Mouse (Mus musculus) left cerebral cortex, adult 8-10 months (tissue): ENCODE measurements around the gene Mapk6. TPM values are rescaled to one million over a fixed set of nuclear protein-coding genes. Genes with fewer than 3 reads are reported as not detected.
A peak's percentile ranks its signal among the peaks of the same experiment; 100 is the strongest.

ENCODE experiments used
- DNase-seq, 2 experiments: peaks; one replicate each; pipeline ENCODE4 v3.0.0; 2022; ENCODE audit warnings: low spot score in 2 of 2
- total RNA-seq, 4 experiments: library from RNA; stranded (reverse); gene quantifications; 2 replicates each; pipeline ENCODE4 v1.2.4; 2022

Gene Mapk6
- total RNA-seq, 4 experiments from 2014 or later: 63.2 to 79.9 (median 65.4) TPM

GRCm38 (mm10) chr9:75425796-75426391 lies 16.1 kb upstream of the Mapk6 start:
- no peak for DNase-seq

DNA sequence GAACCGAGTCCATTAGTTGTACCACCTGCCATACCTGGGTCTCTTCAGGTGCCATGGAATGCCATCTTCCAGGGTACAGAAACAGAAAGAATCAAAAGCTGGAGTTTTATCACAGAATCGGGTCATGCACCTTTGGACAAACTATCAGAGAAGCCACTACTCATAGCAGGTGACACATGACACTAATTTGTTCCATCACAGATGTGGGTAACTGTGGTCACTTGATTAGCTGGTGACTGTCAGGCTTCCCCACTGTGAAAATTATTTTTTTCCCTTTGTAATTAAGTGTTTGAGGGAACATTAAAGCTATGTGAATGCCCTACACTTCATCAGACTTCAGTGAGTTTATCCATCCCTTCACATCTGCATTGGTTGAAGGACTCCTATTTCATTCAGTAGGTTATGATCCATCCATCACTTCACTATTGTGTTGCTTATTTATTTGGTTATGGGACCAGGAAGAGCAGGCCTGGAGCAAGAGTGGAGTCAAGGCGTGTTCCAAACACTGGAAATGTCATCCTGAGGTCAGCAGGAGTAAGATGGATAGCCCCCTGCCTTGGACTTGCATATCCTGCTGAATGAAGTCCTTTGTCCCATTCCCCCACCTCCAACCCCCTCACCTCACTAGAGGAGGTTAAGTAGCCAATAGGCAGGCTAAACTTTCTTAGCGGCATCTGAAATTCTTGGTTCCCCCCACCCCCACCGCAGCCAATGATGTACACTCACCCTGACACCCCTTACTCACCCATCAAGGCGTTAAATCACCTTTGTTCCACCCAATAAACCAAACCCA lies 14.7 kb upstream of the Mapk6 start:
- DNase-seq: no peak

- DNase-seq: no peak
Observed at GRCm38 (mm10) chr9:75423683-75424082, 13.9 kb upstream of the Mapk6 start.

DNA sequence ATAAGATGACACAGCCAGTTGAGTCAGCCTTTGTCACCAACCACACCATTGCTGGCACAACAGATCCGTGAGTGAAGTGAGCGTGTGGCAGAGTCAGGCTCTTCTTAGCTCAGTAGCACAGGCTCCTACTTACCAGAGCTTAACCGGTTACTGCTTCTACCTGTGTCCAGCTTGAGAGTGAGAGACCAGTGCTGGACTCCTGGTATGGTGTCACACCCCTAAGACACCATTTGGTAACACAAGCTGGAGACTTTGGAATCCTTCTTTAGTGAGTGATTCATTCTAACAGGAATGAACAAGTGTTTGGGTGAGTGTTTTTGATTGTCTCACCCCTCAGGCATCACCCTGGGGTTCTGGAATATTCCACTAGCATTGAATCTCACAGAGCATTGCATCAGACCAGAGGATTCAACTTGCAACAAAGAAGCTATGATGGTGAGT lies 12.5 kb upstream of the Mapk6 start:
- no peak for DNase-seq

DNA sequence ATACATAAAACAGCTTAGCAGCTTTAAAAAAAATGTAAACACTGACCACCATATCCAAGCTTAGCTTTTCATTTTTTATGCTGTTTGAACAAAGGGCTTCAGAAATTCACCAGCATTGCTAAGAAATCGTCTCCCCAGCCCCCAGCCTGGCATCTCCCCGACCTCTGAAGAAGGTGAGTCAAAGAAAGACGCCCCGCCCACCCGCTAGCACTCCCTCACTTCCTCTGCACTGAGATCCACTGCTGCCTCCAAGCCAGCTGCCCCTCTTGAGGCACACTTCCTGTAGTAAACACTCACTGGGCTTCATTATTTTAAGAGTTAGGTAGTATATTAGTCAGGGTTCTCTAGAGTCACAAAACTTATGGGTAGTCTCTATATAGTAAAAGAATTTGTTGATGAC lies 4.4 kb upstream of the Mapk6 start:
- no peak for DNase-seq

GRCm38 (mm10) chr9:75413206-75413605 lies 3.4 kb upstream of the Mapk6 start:
- DNase-seq: no peak

DNA sequence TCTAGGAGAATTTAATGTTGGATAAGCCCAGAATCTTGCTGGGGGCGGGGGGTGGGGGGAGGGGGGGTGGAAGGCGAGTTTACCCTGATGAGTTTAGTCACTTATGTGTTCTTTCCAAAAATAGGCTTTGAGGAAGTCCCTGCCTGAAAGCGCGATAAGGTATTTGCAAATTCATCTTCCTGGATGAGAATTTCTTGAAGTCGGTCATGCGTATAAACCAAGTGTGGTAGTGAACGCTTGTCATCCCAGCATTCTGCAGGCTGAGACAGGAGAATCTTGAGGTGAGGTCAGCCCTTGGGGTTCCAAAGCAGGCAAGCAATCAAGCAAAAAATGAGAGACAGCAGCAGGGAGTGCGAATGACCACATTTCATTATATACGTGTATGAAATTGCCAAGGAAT lies 1.8 kb upstream of the Mapk6 start:
- no peak for DNase-seq

DNA sequence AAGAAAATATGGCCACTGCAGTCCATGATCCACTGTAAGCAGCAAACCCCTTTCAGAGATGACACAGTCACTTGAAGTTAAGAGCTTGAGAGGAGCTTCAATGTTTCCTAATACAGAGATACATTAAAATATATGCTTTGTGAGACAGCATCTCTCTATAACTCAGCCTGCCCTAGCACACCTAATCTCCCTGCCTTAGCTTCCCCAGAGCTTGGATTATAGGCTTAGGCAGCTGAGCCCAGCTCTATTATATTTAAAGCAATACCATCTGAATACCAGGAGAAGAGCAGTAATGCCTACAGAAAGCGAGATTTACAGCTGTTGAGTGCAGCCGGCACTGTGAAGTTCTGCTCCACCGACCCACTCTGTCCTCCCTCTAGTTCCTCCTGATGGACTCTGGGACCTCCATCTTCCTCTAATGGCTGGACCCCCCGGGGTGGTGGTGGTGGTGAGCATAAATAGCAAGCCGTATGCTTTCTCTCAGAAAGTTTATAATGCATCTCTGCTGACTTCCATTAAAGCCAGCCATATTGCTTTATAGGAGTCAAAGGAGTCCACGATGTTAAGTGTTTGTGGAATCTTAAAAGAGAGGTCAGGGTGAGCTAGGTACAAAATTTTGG lies 1.2 kb upstream of the Mapk6 start:
- DNase-seq: no peak

DNA sequence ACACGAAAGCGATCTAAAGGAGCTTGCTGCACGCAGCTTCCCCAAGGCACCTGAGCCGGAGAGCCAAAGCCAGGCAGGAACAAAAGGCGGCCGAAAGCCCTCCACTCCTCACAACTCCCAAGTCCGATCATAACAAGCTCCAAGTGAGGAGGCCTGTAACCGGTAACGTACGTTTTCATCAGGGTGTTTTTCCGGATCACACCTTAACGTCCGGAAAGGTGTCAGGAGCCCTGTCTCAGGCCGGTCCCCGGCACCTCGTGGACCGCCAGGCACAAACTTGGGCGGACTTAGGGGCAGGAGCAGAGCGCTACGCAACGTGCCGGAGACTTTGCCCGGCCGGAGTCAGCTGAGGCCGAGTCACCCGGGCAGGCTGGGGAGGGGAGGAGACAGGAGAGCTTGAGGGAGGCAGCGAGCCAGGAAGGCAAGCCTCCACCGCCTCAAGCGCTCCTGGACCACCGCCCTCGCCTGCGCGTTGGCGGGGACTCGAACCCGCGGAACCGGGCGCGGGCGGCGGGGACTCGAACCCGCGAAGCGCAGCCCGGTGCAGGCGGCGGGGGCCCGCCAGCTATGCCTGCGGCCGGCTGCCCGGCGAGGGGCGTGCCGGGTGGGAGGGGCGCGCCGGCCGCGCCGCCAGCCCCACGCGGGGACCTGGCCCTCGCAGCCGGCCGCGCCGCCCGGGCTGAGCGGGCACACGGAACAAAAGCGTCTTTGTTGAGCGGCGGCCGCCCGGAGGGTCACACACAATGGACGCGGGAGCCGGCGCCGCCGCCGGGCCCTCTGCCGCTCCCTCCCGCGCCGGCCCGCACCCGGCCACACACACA lies 564 bp downstream of the Mapk6 start:
- DNase-seq: peak; percentile 47 to 61

DNA sequence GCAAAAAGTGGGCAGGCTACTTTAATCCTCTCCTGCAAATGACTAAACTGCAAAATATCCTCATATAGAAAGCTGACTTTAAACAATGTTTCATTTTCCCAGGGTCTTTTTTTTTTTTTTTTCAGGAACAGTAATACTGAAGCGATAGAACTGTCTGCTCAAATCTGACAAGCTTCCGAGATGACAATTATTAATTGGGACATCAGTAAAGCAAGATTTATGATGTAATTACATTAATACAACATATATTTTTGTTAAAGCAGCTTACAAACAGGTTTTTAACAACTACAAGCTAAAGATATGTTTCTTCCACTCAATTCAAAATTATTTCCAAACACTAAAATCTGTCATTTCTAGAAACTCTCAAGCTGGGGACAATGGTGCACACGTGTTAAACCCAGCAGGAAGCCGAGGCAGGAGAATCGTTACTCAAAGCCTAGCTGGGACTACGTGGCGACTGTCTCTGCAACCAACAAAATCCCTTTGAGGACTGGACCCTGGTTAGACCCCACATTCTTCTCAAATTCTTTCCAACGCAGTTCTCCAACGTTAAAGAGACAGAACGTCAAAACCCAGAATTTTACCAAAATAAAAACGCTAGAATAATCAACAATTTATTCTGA lies 1.5 kb downstream of the Mapk6 start:
- DNase-seq: no peak

DNA sequence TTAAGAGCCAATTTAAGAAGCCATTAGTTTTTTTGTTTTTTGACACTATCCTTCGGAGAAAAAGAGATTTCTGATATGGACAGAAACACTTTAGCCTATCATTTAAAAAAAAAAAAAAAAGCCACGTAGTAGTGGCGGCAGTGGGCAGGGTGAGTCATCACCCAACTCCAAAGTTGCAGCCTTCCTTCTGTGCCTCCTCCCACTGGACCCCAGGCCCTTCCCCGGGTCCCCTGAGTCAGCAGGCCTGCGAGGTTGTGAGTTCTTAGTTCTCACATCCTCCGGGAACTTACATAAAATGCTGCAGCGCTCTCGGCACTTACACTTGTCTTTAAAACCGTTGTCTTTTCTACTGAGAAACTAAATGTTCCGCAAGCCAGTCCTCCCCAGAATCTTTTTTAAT lies 2.0 kb downstream of the Mapk6 start:
- DNase-seq: peak in 1 of 2 experiments; percentile 64

GRCm38 (mm10) chr9:75406121-75406520 lies 3.7 kb downstream of the Mapk6 start:
- no peak for DNase-seq

- DNase-seq: no peak
Observed at GRCm38 (mm10) chr9:75403520-75403919, 6.3 kb downstream of the Mapk6 start.

DNA sequence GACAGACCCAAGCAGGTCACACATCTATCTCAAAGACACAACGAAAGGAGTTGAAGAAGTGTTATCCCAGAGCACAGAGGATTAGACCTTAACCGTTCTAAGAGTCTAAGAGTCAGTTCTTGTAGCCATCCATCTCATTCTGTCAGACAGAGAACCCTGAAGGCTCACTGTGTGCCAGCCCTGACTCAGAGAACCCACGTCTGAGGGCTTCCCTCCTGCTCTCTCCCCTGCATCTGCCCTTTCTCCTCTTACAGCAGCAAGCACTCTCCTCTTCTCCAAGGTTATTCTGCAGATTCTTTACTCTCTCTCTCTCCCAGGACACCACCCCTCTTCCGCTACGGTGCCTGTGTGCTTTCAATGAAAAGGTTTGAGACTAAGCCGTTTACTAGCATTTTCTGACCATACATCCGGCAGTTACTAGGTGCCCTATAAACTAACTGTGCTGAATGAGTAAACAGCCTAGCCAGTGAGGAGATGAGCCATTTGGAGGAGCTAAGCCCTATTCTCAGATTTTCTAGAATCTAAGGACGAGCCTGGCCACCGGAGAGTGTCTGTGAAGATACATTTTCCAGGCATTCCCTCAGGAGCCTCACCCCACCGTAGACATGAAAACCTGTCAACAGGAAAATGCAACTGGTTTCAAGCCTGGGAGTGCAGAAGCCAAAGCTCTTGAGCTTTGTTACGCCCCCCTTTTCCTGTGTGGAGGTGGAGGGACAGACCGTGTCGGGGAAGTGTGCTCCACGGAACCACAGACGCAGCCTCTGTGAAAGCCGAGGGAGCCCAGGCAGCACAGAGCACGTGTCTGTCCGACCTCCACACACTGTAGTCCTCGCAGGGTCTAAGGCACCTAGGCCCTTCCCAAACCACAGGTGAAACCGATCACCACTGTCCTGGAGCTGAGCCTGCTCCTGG lies 8.0 kb downstream of the Mapk6 start:
- no peak for DNase-seq

- no peak for DNase-seq
Observed at GRCm38 (mm10) chr9:75400639-75401038, 9.2 kb downstream of the Mapk6 start.

- no peak for DNase-seq
Observed at GRCm38 (mm10) chr9:75399069-75399468, 10.7 kb downstream of the Mapk6 start.

GRCm38 (mm10) chr9:75395971-75396370 lies 13.8 kb downstream of the Mapk6 start:
- no peak for DNase-seq

- DNase-seq: no peak
Observed at GRCm38 (mm10) chr9:75393251-75393650, 16.6 kb downstream of the Mapk6 start.

DNA sequence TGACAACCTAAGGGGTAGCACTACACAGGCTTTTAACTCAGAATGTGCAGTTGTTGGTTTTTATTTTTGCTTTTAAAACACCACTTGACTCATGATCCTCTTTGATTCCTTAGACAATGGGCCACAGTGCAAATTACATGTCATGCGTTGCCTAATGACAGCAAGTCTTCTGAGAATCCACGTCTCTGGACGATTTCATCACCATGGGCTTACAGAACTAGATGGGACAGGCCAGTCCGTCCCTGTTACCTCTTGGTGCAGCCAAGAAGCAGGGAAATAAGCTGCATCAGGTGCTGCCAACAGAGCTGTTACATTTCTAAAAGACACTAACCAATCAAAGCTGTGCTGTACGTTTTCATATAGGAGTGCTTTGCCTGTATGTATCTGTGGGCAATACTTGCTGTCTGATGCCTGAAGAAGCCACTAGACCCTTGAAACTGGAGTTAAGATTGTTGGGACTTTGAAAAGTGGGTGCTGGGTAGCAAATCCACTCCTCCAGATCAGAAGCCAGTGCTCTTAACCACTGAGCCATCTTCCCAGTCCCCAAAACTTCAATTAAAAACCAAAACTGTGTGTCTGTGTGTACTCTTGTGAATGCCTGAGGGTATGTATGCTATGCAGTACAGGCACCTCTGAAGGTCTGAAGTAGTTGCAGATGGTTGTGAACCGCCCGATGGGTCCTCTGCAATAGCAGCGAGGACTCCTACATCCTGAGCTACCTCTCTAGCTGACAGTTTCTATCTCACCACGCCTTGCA lies 24.4 kb downstream of the Mapk6 start:
- no peak for DNase-seq
